Mouse (Mus musculus) G1E (cell line): Measurements from ENCODE around the gene Bag5. TPM values are rescaled to one million over a fixed set of nuclear protein-coding genes. Genes with fewer than 3 reads are reported as not detected.
A peak's percentile ranks its signal among the peaks of the same experiment; 100 is the strongest.

Experiments used
- ATAC-seq: 2 replicates; pipeline ENCODE4 v1.8.0; 2016; ENCODE audit warnings: mild to moderate bottlenecking; ENCODE audit not compliant: insufficient number of reproducible peaks, poor library complexity, low FRiP score, severe bottlenecking; ENCODE audit errors: extremely low read depth
- DNase-seq: peaks from one replicate; pipeline ENCODE4 v3.0.0; 2012; ENCODE audit warnings: low spot score
- H3K27me3 ChIP-seq: 2 replicates; pipeline ENCODE4 v1.6.1; 2012; ENCODE audit warnings: mild to moderate bottlenecking, low read length, inconsistent platforms; ENCODE audit not compliant: insufficient read depth
- H3K36me3 ChIP-seq: replicated peaks from 2 replicates; pipeline ENCODE3; 2012; ENCODE audit warnings: mild to moderate bottlenecking, inconsistent platforms
- H3K4me1 ChIP-seq: 2 replicates; pipeline ENCODE4 v1.6.1; 2012; ENCODE audit warnings: low read depth, low read length, inconsistent platforms, mixed read lengths; ENCODE audit not compliant: insufficient read depth
- H3K4me3 ChIP-seq: 2 replicates; pipeline ENCODE4 v1.5.1; 2012; ENCODE audit warnings: low read depth, mild to moderate bottlenecking, inconsistent platforms, low read length, moderate library complexity, mixed read lengths
- H3K9me3 ChIP-seq: replicated peaks from 2 replicates; pipeline ENCODE4 v1.6.1; 2012; ENCODE audit warnings: inconsistent platforms
- CTCF ChIP-seq: IDR thresholded peaks from 2 replicates; pipeline ENCODE4 v1.5.1; 2012; ENCODE audit warnings: low read depth, low read length, inconsistent platforms, mixed read lengths
- GATA1 ChIP-seq: IDR thresholded peaks from 2 replicates; pipeline ENCODE4 v1.6.1; 2012; ENCODE audit warnings: borderline replicate concordance, low read length, inconsistent platforms, mixed read lengths
- GATA2 ChIP-seq: IDR thresholded peaks from 2 replicates; pipeline ENCODE4 v1.6.1; 2012; ENCODE audit warnings: low read depth, low read length, inconsistent platforms, borderline replicate concordance
- POLR2AphosphoS5 ChIP-seq: IDR thresholded peaks from 2 replicates; pipeline ENCODE4 v1.6.1; 2012; ENCODE audit warnings: low read depth, low read length, inconsistent platforms; ENCODE audit not compliant: insufficient replicate concordance
- TAL1 ChIP-seq: conservative IDR thresholded peaks from 2 replicates; pipeline ENCODE4 v1.6.1; 2012; ENCODE audit warnings: low read depth, low read length, inconsistent platforms, mixed read lengths
- polyA plus RNA-seq: library from polyadenylated mRNA; stranded (reverse); fragments of >175 nt; gene quantifications from 2 replicates; pipeline ENCODE4 v1.2.3, GENCODE M21; 2012
- total RNA-seq, 2 experiments: library from RNA; stranded (forward) in 1 of 2; stranded (reverse) in 1 of 2; fragments of 200-1000 nt in 1 of 2; fragments of >200 nt in 1 of 2; fragmentation: Nextera tagmentation in 1 of 2; gene quantifications; 2 replicates each; pipeline ENCODE4 v1.2.3; 2014 to 2017

The Bag5 gene
- total RNA-seq (2014; fragmentation: Nextera tagmentation) (32.4 and 37.4 TPM in 2 replicates), total RNA-seq (2017) (48.5 and 52.8 TPM in 2 replicates), polyA plus RNA-seq (18.2 and 20.3 TPM in 2 replicates)

- peaks cover 47% of the 10 kb centered on the region for H3K4me1 ChIP-seq
Observed at GRCm38 (mm10) chr12:111713004-111713651, at the start of gene Bag5, which contains the start of gene Apopt1. Gene Bag5, minus strand, starts transcription at chr12:111713257. Gene Apopt1, plus strand, starts transcription at chr12:111713261.

GRCm38 (mm10) chr12:111760306-111760908 is 47.4 kb upstream of the Bag5 start:
- peaks cover 38% of the 10 kb centered on the region for H3K36me3 ChIP-seq
- no peak overlapping the region for H3K4me3 ChIP-seq
- TF ChIP-seq POLR2AphosphoS5 (no peak), GATA2 (no peak), CTCF (no peak), TAL1 (no peak), GATA1 (no peak)
- DNase-seq = no peak
- H3K27me3 ChIP-seq = peaks cover 11% of the 10 kb centered on the region
- no peaks in the 10 kb centered on the region for H3K9me3 ChIP-seq
- peaks cover 62% of the 10 kb centered on the region for H3K4me1 ChIP-seq
- ATAC-seq = no peak

More at GRCm38 (mm10) chr12:111713004-111713651, at the start of gene Bag5, which contains the start of gene Apopt1:
- ATAC-seq (peak; percentile 59), DNase-seq (peak; percentile 97)
- H3K36me3 ChIP-seq = peaks cover 62% of the 10 kb centered on the region
- H3K27me3 ChIP-seq = no peaks in the 10 kb centered on the region
- TF ChIP-seq TAL1 (no peak), POLR2AphosphoS5 (no peak), CTCF (no peak), GATA2 (no peak), GATA1 (no peak)
- peak within 1 kb of the TSS; percentile 85 for H3K4me3 ChIP-seq
- H3K9me3 ChIP-seq = 0 out of 2 replicates have a peak, but pooled peaks cover 3% of the 10 kb centered on the region

- Histone ChIP-seq H3K9me3 (no peaks in the 10 kb centered on the region), H3K4me3 (peak overlapping the region; percentile 85), H3K4me1 (peaks cover 70% of the 10 kb centered on the region), H3K36me3 (peaks cover 34% of the 10 kb centered on the region), H3K27me3 (peaks cover 17% of the 10 kb centered on the region)
- DNase-seq (peak; percentile 74), ATAC-seq (peak; percentile 30; the same call in 1 of the 2 replicates)
- TF ChIP-seq CTCF (no peak), GATA2 (no peak), TAL1 (no peak), POLR2AphosphoS5 (no peak), GATA1 (no peak)
Observed at GRCm38 (mm10) chr12:111759176-111760061, 46.4 kb upstream of the Bag5 start.

GRCm38 (mm10) chr12:111758381-111759175 is 45.5 kb upstream of the Bag5 start, which contains the start of gene Klc1:
Gene Klc1, plus strand, starts transcription at chr12:111758849.
- Histone ChIP-seq H3K27me3 (peaks cover 17% of the 10 kb centered on the region), H3K9me3 (no peaks in the 10 kb centered on the region), H3K36me3 (peaks cover 27% of the 10 kb centered on the region), H3K4me1 (peaks cover 67% of the 10 kb centered on the region), H3K4me3 (peak within 1 kb of the TSS; percentile 85)
- ATAC-seq = peak; percentile 10; the same call in 1 of the 2 replicates
- TF ChIP-seq TAL1 (no peak), GATA1 (no peak), POLR2AphosphoS5 (no peak), GATA2 (no peak)
- peak; percentile 83 for DNase-seq

GRCm38 (mm10) chr12:111757561-111758325 is 44.7 kb upstream of the Bag5 start:
- Histone ChIP-seq H3K36me3 (peaks cover 18% of the 10 kb centered on the region), H3K27me3 (peaks cover 23% of the 10 kb centered on the region), H3K4me1 (peaks cover 62% of the 10 kb centered on the region), H3K9me3 (no peaks in the 10 kb centered on the region), H3K4me3 (peak overlapping the region; percentile 85)
- TF ChIP-seq POLR2AphosphoS5 = no peak
- TF ChIP-seq CTCF = no peak
- TF ChIP-seq GATA2 = no peak
- DNase-seq (no peak), ATAC-seq (no peak)
